Mouse (Mus musculus) stomach, postnatal 0 days (tissue): ENCODE measurements around the gene Sdk2. TPM values are rescaled to one million over a fixed set of nuclear protein-coding genes. Genes with fewer than 3 reads are reported as not detected.
A peak's percentile ranks its signal among the peaks of the same experiment; 100 is the strongest.

Experiments
- ATAC-seq: fragments of 200-750 bp; cut with Nextera tagmentation; 2 replicates; pipeline ENCODE4 v1.8.0; 2017; ENCODE audit not compliant: low FRiP score, low TSS enrichment
- DNase-seq: peaks from one replicate; pipeline ENCODE4 v3.0.0-alpha.2; 2016; ENCODE audit warnings: low spot score
- H3K27ac ChIP-seq: fragments of 300-500 bp; sonication (generic); replicated peaks from 2 replicates; pipeline ENCODE4 v1.5.1; 2014; ENCODE audit warnings: mild to moderate bottlenecking, control low read depth
- H3K27me3 ChIP-seq: fragments of 300-500 bp; sonication (generic); 2 replicates; pipeline ENCODE4 v1.6.1; 2014; ENCODE audit warnings: low read length; ENCODE audit not compliant: control insufficient read depth, insufficient read depth
- H3K36me3 ChIP-seq: fragments of 300-500 bp; sonication (generic); 2 replicates; pipeline ENCODE4 v1.6.1; 2014; ENCODE audit warnings: low read length, mixed read lengths; ENCODE audit not compliant: control insufficient read depth, insufficient read depth
- H3K4me1 ChIP-seq: fragments of 300-500 bp; sonication (generic); replicated peaks from 2 replicates; pipeline ENCODE4 v1.6.1; 2014; ENCODE audit warnings: antibody characterized with exemption; ENCODE audit not compliant: control insufficient read depth, insufficient read depth
- H3K4me2 ChIP-seq: fragments of 300-500 bp; sonication (generic); replicated peaks from 2 replicates; pipeline ENCODE4 v1.6.1; 2014; ENCODE audit warnings: low read depth, mild to moderate bottlenecking, control low read depth, moderate library complexity
- H3K4me3 ChIP-seq: fragments of 300-500 bp; sonication (generic); 2 replicates; pipeline ENCODE4 v1.5.1; 2014; ENCODE audit warnings: low read depth, low read length, control low read depth
- H3K9ac ChIP-seq: fragments of 300-500 bp; sonication (generic); 2 replicates; pipeline ENCODE4 v1.6.1; 2014; ENCODE audit warnings: mild to moderate bottlenecking, low read length, control low read depth, mixed read lengths
- H3K9me3 ChIP-seq: fragments of 300-500 bp; sonication (generic); 2 replicates; pipeline ENCODE4 v1.6.1; 2016; ENCODE audit warnings: low read length; ENCODE audit not compliant: control insufficient read depth
- CTCF ChIP-seq: IDR thresholded peaks from 2 replicates; pipeline ENCODE4 v1.5.1; 2016; ENCODE audit warnings: antibody characterized with exemption, low read depth, mild to moderate bottlenecking, moderate library complexity
- EP300 ChIP-seq: optimal IDR thresholded peaks from 2 replicates; pipeline ENCODE3; 2016; ENCODE audit warnings: antibody characterized with exemption
- WGBS: fragments of 180-500 bp; shearing (Covaris S2); extraction: QIAGEN DNeasy Blood & Tissue Kit; methylation state at CpG from one replicate; pipeline ENCODE4 v1.1.7; 2014; 5-methylcytosine and 5-hydroxymethylcytosine counted together
- polyA plus RNA-seq: library from polyadenylated mRNA; unstranded; fragments of >200 nt; fragmentation: Nextera tagmentation; extraction: Ambion mirVana; gene quantifications from 2 replicates; pipeline ENCODE4 v1.2.1, GENCODE M21; 2015

The Sdk2 gene
- polyA plus RNA-seq, 1 experiment from 2014 or later = 0.45 TPM

- no peak overlapping the region for H3K27ac ChIP-seq
- no peak overlapping the region for H3K4me2 ChIP-seq
- ATAC-seq (no peak), DNase-seq (no peak)
- no peaks in the 10 kb centered on the region for H3K9me3 ChIP-seq
- no peaks in the 10 kb centered on the region for H3K36me3 ChIP-seq
- H3K4me3 ChIP-seq = no peak overlapping the region
- no peak overlapping the region for H3K9ac ChIP-seq
- TF ChIP-seq CTCF (no peak), EP300 (no peak)
- 46% methylated on average over 5 of the region's 5 CpGs for WGBS
- H3K27me3 ChIP-seq = no peaks in the 10 kb centered on the region
- no peaks in the 10 kb centered on the region for H3K4me1 ChIP-seq
Measured at GRCm38 (mm10) chr11:113923137-113923536, 143.7 kb downstream of the Sdk2 start.

GRCm38 (mm10) chr11:113903131-113903860 lies 163.6 kb downstream of the Sdk2 start:
- 0 out of 2 replicates have a peak, but pooled peaks have one; percentile 29 for ATAC-seq
- H3K9me3 ChIP-seq = no peaks in the 10 kb centered on the region
- no peaks in the 10 kb centered on the region for H3K27me3 ChIP-seq
- no peak overlapping the region for H3K4me2 ChIP-seq
- 74% methylated on average over 16 of the region's 16 CpGs for WGBS
- H3K4me3 ChIP-seq = no peak overlapping the region
- TF ChIP-seq CTCF (no peak), EP300 (no peak)
- no peaks in the 10 kb centered on the region for H3K4me1 ChIP-seq
- no peak overlapping the region for H3K27ac ChIP-seq
- no peaks in the 10 kb centered on the region for H3K36me3 ChIP-seq
- H3K9ac ChIP-seq = no peak overlapping the region
- peak; percentile 24 for DNase-seq

DNA sequence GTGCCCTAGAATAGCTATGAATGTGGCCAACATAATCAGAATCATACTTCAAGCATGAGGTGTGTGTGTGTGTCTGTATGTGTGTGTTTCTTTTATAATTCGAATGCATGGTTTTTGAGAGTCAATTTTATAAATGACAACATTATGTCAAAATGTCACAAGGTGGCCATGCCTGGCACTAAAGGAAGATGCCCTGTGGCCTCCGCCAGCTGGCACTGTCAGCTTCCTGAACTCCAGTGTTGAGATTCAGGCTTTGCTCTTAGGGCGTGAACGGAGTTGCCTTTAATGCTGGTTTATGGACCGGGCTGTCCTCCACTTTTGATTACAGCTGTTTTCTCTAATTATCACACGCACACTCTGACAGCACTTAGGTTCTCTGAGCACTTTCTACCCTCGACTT lies 164.9 kb downstream of the Sdk2 start:
- no peak for TF ChIP-seq CTCF
- TF ChIP-seq EP300 = no peak
- H3K9me3 ChIP-seq = no peaks in the 10 kb centered on the region
- DNase-seq = no peak
- H3K27me3 ChIP-seq = no peaks in the 10 kb centered on the region
- WGBS = 82% methylated on average over 7 of the region's 7 CpGs
- no peak overlapping the region for H3K4me3 ChIP-seq
- H3K4me2 ChIP-seq = no peak overlapping the region
- no peak overlapping the region for H3K27ac ChIP-seq
- no peak overlapping the region for H3K9ac ChIP-seq
- no peak for ATAC-seq
- no peaks in the 10 kb centered on the region for H3K4me1 ChIP-seq
- H3K36me3 ChIP-seq = no peaks in the 10 kb centered on the region

DNA sequence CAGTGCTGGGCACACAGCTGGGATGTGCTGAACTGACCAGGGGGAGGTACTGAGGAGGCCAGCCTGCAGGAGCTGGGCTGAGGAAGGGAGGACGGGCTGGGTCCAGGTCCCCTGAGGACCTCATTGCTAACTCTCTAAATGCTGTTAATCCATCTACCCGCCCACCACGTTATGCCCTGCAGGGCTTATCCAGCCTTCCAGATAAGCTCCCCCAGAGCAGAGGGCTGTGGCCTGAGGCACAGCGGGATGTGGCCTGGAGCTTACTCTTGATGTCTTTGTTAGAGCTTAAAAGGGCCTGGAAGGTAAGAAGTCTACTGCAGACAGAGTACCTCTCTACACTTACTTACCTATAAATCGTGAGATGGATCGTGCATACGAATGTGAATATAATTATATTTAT lies 168.2 kb downstream of the Sdk2 start:
- Histone ChIP-seq H3K9ac (no peak overlapping the region), H3K4me3 (no peak overlapping the region), H3K36me3 (no peaks in the 10 kb centered on the region), H3K4me1 (no peaks in the 10 kb centered on the region), H3K4me2 (no peak overlapping the region), H3K27me3 (no peaks in the 10 kb centered on the region), H3K27ac (no peak overlapping the region), H3K9me3 (no peaks in the 10 kb centered on the region)
- no peak for ATAC-seq
- TF ChIP-seq CTCF (no peak), EP300 (no peak)
- no peak for DNase-seq
- 59% methylated on average over 7 of the region's 7 CpGs for WGBS

DNA sequence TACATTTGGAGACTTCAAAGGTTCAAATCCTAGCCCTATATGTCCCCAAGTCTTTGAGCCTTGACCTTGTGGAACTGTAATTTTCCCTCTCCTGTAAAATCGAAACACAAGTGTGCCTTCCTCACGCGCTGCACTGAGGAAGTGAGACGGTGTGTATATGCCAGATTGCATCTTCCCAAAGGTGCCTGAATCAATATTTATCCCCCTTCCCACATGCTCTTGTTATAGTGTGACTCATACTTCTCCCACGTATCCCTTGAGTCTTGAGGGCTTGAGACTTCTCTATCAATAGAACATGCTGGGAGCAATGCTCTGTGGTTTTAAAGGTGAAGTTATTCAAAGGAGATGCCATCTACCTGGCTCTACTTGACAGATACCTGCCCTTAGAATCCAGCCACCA lies 170.8 kb downstream of the Sdk2 start:
- Histone ChIP-seq H3K9ac (no peak overlapping the region), H3K36me3 (no peaks in the 10 kb centered on the region), H3K9me3 (no peaks in the 10 kb centered on the region), H3K4me3 (no peak overlapping the region), H3K4me1 (no peaks in the 10 kb centered on the region), H3K27me3 (no peaks in the 10 kb centered on the region), H3K4me2 (no peak overlapping the region), H3K27ac (no peak overlapping the region)
- no peak for ATAC-seq
- WGBS = 63% methylated on average over 5 of the region's 5 CpGs
- DNase-seq = no peak
- TF ChIP-seq EP300 (no peak), CTCF (no peak)

- no peak overlapping the region for H3K4me2 ChIP-seq
- no peaks in the 10 kb centered on the region for H3K4me1 ChIP-seq
- no peaks in the 10 kb centered on the region for H3K9me3 ChIP-seq
- no peaks in the 10 kb centered on the region for H3K27me3 ChIP-seq
- H3K4me3 ChIP-seq = no peak overlapping the region
- peak; percentile 33; the same call in 1 of the 2 replicates for ATAC-seq
- no peak for DNase-seq
- H3K36me3 ChIP-seq = no peaks in the 10 kb centered on the region
- 40% methylated on average over 6 of the region's 6 CpGs for WGBS
- no peak for TF ChIP-seq CTCF
- no peak for TF ChIP-seq EP300
- no peak overlapping the region for H3K27ac ChIP-seq
- no peak overlapping the region for H3K9ac ChIP-seq
Measured at GRCm38 (mm10) chr11:113892924-113893323, 173.9 kb downstream of the Sdk2 start.
